Mouse (Mus musculus): ENCODE data around the gene Rabl2.

GRCm38 (mm10) chr15:89591317-89591716 lies 406 bp downstream of the Rabl2 start:
- no peak for TF ChIP-seq POLR2A (IDR thresholded peaks at IDR 0.05; ENCODE audit: borderline replicate concordance, low read depth, low read length)
- TF ChIP-seq CTCF (IDR thresholded peaks at IDR 0.05; ENCODE audit: low read depth, low read length) = no peak

All from bone marrow macrophage, adult 2 months (primary cell).